Mouse (Mus musculus) heart, postnatal 10 days (tissue): ENCODE data around the gene Parg. TPM values are rescaled to one million over a fixed set of nuclear protein-coding genes. Genes with fewer than 3 reads are reported as not detected.

ENCODE experiments used
- DNase-seq, 2 experiments: peaks; one replicate each; pipeline ENCODE4 v3.0.0; 2021
- intact Hi-C: fragments of 180-260 bp; cut with DNase I; formaldehyde crosslinking; loops from one replicate; pipeline ENCODE4 v1.15.1; 2025
- total RNA-seq, 2 experiments: library from RNA; stranded (reverse); gene quantifications; 2 replicates each; pipeline ENCODE4 v1.2.3; 2021

Parg gene
- 10 to 100 TPM; 24.3 to 29.6 TPM for total RNA-seq

GRCm38 (mm10) chr14:32201791-32202451, at the start of gene Parg, which contains the start of gene Timm23:
Parg (plus strand) TSS chr14:32201949.
Timm23 (minus strand) TSS chr14:32201898.
- peak; percentile 92 to 95 for DNase-seq
- intact Hi-C loops = no loop called here

- intact Hi-C loops = no loop called here
Observed at GRCm38 (mm10) chr14:32152243-32152965, 49.3 kb upstream of the Parg start.

GRCm38 (mm10) chr14:32153156-32153555, 48.6 kb upstream of the Parg start:
- no peak for DNase-seq
- intact Hi-C loops = no loop called here

More at GRCm38 (mm10) chr14:32152243-32152965, 49.3 kb upstream of the Parg start:
- no peak for DNase-seq

GRCm38 (mm10) chr14:32154758-32155157, 47.0 kb upstream of the Parg start:
- intact Hi-C loops = no loop called here
- DNase-seq = no peak

- peak in 1 of 2 experiments; percentile 9 for DNase-seq
- intact Hi-C loops = no loop called here
Observed at GRCm38 (mm10) chr14:32159150-32159670, 42.5 kb upstream of the Parg start.

GRCm38 (mm10) chr14:32159690-32160246, 42.0 kb upstream of the Parg start, which contains the start of gene Ncoa4:
Ncoa4 (plus strand) TSS chr14:32159865.
- intact Hi-C loops = no loop called here
- peak; percentile 99 to 100 for DNase-seq

- intact Hi-C loops = no loop called here
- DNase-seq = no peak
Observed at GRCm38 (mm10) chr14:32160563-32160962, 41.2 kb upstream of the Parg start.

- DNase-seq = no peak
- intact Hi-C loops = no loop called here
Observed at GRCm38 (mm10) chr14:32161090-32161885, 40.5 kb upstream of the Parg start.

- intact Hi-C loops = no loop called here
- DNase-seq = no peak
Observed at GRCm38 (mm10) chr14:32162231-32162630, 39.5 kb upstream of the Parg start.

GRCm38 (mm10) chr14:32163203-32163888, 38.4 kb upstream of the Parg start:
- DNase-seq = no peak
- intact Hi-C loops = no loop called here

GRCm38 (mm10) chr14:32164173-32165051, 37.3 kb upstream of the Parg start:
- intact Hi-C loops = no loop called here
- DNase-seq = no peak

GRCm38 (mm10) chr14:32165278-32166061, 36.3 kb upstream of the Parg start:
- intact Hi-C loops = no loop called here
- DNase-seq = peak; percentile 69 to 77

- no peak for DNase-seq
- intact Hi-C loops = no loop called here
Observed at GRCm38 (mm10) chr14:32166062-32166441, 35.7 kb upstream of the Parg start.

GRCm38 (mm10) chr14:32166840-32167239, 34.9 kb upstream of the Parg start:
- no peak for DNase-seq
- intact Hi-C loops = no loop called here

GRCm38 (mm10) chr14:32167326-32167725, 34.4 kb upstream of the Parg start:
- DNase-seq = no peak
- intact Hi-C loops = no loop called here

- peak in 1 of 2 experiments; percentile 22 for DNase-seq
- intact Hi-C loops = no loop called here
Observed at GRCm38 (mm10) chr14:32168653-32169231, 33.0 kb upstream of the Parg start.

GRCm38 (mm10) chr14:32170137-32170536, 31.6 kb upstream of the Parg start:
- no peak for DNase-seq
- intact Hi-C loops = no loop called here

- intact Hi-C loops = no loop called here
- no peak for DNase-seq
Observed at GRCm38 (mm10) chr14:32175310-32175709, 26.4 kb upstream of the Parg start.
